Mouse (Mus musculus): ENCODE measurements at regions not wholly inside any gene's neighbourhood (a gene's known extent, or its start where the extent isn't known, plus 50 kb on each side); places are given as distances from the start of the nearest gene placed in this dataset.
"Not testable (repeated sequence)": the region's sequence is repeated elsewhere in the genome, so short reads cannot be mapped to it uniquely, and the experiment has no call there.

- ChIA-PET CTCF (no interaction called here), POLR2A (no interaction called here)
Measured at GRCm38 (mm10) chr5:105358902-105359301, 56.7 kb upstream of the Lrrc8b start.

- CTCF ChIA-PET, POLR2A ChIA-PET: not testable (repeated sequence)
Measured at GRCm38 (mm10) chr5:105356393-105356792, 59.2 kb upstream of the Lrrc8b start.

- ChIA-PET POLR2A (no interaction called here), CTCF (no interaction called here)
Measured at GRCm38 (mm10) chr5:105354041-105354440, 60.5 kb upstream of the Gbp6 start.

- ChIA-PET POLR2A (interaction anchor here in 2 of 4 experiments (0.6 to 0.7 kb wide), 2 partner anchors 53 to 68 kb away, joined by 3 read pairs; partner anchors contain the start of genes Gbp6 (in 1 of the 2) and Gm43302 (in 1 of the 2)), CTCF (interaction anchor here in 1 of 4 experiments (0.6 to 0.7 kb wide), 2 partner anchors 53 to 832 kb away, joined by 6 to 9 read pairs; partner anchors contain the start of genes Gbp6 and Gm43302)
Measured at GRCm38 (mm10) chr5:105346463-105346862, 53.0 kb upstream of the Gbp6 start.

- CTCF ChIA-PET = interaction anchor here in 1 of 4 experiments (0.6 to 0.7 kb wide), 3 partner anchors 9 to 832 kb away, joined by 3 to 9 read pairs (median 6); partner anchors contain the start of genes Gbp6 and Gm43302
- POLR2A ChIA-PET = interaction anchor here in 1 of 4 experiments (0.6 kb wide), 1 partner anchor 52 kb away, joined by 3 read pairs; the partner anchor contains the start of genes Gbp6 and Gm43302
Measured at GRCm38 (mm10) chr5:105345953-105346352, 52.5 kb upstream of the Gbp6 start.

DNA sequence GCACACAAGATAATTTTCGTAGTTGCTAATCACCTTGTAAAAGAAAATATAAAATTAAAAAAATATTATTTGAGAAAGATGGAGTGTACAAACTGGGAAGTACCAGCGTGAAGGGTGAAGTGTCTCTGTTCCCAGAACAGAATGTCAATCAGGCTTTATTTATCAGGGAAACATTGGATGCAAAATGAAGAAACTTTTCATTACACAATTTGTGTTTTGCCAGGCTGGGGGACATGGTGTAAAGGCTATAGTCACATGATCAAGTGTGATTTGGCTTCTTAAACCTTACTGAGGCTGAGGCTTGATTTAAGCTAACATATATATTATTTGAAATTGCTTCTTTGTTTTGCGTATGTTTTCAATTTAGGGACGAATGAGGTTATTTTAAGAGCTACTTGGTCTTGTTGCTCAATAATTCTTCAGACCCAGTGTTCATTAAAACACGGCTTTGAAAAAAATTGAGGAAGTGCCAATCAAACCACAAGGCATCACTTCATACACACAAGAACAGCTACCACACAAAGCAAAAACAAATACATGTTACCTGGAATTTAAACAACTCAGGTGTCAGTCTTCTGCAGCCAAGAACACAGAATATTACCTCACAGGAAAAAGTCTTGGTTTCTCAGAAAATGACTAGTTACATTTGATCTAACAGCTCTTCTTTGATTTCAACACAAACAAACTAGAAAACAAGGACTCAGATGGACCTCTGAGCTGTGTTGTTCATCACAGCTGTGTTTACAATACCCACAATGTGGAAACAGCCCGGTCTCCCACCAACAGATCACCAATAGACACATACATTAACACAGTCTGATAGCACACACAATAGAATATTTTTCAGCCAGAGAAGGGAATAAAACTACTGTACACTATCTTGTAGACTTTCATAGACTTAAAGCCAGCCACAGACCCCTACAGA is 51.6 kb upstream of the Gbp6 start:
- CTCF ChIA-PET = no interaction called here
- POLR2A ChIA-PET = interaction anchor here in 1 of 4 experiments (0.6 kb wide), 1 partner anchor 206 kb away, joined by 3 read pairs; the partner anchor contains the start of genes Gbp4, Gbp8 and Gbp9

DNA sequence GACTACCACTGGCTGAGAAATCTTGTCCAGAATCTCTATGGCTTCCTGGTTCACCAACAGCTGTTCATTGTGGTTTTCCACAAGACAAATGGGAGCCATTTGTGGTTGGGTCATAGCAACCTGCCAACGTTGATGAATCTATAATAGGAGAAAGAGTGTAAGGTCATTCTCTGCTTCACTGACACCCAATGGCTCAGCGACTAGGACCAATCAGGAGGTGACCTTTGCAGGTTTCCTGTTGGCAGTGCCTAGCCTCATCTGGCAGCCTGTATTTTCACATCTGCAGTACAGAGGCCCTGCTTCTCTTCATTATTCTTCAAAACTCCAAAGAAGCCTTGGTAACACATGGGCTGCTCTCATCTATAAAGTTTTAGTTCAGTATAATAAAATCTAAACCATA is 50.3 kb upstream of the Gbp6 start:
- POLR2A ChIA-PET = not testable (repeated sequence)

More for the DNA sequence above, 50.3 kb upstream of the Gbp6 start:
- CTCF ChIA-PET = not testable (repeated sequence)
